Mouse (Mus musculus): Measurements from ENCODE around the gene Mpped2.

The Mpped2 gene

GRCm38 (mm10) chr2:106746211-106746610, 53.1 kb downstream of the Mpped2 start:
- DNase-seq (ENCODE audit: low spot score in 2 of 2), result peak in 1 of 2 experiments; percentile 39

DNA sequence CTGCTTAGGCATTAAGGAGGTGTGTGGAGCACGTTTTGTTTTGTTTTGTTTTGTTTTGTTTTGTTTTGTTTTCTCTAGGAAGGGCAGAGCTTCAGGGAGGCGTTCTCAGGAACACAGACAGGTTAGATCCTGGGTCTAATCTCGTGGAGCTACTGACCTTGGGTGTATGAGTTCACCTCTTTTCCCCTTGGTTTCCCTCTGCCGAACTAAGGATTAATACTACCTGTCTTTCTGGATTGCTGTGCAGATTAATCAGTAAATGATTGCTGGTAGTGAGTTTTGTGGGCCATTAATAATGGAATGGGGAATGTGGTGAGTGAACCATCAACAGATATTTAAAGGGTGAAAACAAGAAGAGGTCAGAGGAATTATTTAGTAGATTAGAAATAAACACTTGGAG, 53.8 kb downstream of the Mpped2 start:
- no peak for DNase-seq (ENCODE audit: low spot score in 2 of 2)

DNA sequence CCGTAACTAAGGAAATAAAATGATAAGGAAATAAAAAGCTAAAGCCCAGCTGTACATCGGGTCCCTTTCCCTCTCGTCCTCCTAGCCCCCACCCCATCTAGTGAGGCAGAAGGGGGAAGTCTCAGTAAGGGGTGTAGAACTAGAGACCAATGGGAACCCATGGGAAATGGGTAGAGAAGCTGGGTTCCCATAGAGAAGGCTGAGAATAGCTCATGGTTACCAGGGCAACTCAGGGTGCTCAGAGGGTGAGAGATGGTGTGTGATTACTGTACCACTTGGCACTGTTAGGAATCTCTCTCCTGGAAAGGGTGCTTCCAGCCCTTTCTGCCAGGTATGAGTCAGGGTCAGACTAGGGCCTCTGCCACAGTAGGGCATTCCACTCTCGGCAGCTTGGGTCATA, 54.3 kb downstream of the Mpped2 start:
- peak; percentile 16 to 23 for DNase-seq (ENCODE audit: low spot score in 2 of 2)

- no peak for DNase-seq (ENCODE audit: low spot score in 2 of 2)
These were observed 57.8 kb downstream of the Mpped2 start for GRCm38 (mm10) chr2:106750878-106751277.

DNA sequence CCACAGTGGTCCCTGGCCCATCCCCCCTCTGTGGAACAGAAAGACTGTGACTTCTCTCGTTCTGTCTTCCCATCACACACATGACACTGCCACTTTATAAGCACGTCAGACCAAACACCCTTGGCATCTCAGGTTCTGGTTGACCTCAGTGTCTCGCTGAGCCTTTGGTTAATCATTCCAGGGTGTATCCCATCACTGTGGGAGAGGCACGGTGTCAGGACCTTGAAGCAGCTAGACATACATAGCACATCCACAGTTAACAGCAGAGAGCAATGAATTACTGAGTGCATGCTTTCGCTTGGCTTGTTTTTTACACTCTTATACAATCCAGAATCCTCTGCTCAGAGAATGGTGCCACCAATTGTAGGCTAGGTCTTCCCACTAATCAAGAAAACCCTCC, 60.6 kb downstream of the Mpped2 start:
- no peak for DNase-seq (ENCODE audit: low spot score in 2 of 2)

DNA sequence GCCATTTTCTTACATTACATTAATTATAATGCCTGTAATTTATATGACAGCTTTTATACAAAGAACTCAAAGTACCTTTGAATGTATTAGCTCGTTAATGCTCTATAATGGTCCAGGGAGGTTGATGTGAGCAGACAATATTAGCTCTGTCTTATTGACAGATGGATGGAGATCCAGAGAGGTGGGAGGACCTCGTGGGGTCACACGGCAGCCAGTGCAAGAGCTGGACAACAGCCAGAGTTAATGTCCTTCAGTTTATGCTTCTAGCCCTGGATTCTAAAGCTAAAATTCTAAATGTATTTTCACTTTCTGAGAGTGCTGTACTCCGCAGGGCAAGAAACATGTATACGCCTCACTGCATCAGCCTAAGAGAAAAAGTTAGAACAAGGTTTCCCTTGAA, 61.6 kb downstream of the Mpped2 start:
- DNase-seq (ENCODE audit: low spot score in 2 of 2), result no peak

GRCm38 (mm10) chr2:106756354-106757103, 63.5 kb downstream of the Mpped2 start:
- no peak for DNase-seq (ENCODE audit: low spot score in 2 of 2)

DNA sequence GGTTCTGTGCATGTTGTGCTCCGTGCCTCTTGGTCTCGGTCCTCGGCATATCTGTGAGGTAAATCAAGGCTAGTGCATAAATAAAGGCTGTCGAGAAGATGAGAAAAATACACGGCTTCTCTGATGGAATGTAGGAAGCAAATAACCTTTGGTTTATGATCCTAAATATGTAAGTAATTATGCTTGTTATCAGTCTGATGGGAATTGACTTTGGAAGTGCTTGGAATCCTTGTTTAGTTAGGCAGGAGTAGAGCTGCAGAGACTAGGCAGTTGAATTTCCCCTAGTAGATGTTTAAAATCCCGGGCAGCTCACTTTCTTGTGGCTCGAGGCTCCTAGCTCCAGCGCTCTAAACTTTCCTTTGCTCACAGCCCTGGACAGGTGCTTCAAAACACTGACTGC, 69.9 kb downstream of the Mpped2 start:
- DNase-seq (ENCODE audit: low spot score in 2 of 2), result no peak

- DNase-seq (ENCODE audit: low spot score in 2 of 2), result no peak
These were observed 76.2 kb downstream of the Mpped2 start for GRCm38 (mm10) chr2:106769236-106769635.

- DNase-seq (ENCODE audit: low spot score in 2 of 2), result no peak
These were observed 79.6 kb downstream of the Mpped2 start for GRCm38 (mm10) chr2:106772643-106773042.

GRCm38 (mm10) chr2:106774251-106775196, 81.5 kb downstream of the Mpped2 start:
- no peak for DNase-seq (ENCODE audit: low spot score in 2 of 2)

DNA sequence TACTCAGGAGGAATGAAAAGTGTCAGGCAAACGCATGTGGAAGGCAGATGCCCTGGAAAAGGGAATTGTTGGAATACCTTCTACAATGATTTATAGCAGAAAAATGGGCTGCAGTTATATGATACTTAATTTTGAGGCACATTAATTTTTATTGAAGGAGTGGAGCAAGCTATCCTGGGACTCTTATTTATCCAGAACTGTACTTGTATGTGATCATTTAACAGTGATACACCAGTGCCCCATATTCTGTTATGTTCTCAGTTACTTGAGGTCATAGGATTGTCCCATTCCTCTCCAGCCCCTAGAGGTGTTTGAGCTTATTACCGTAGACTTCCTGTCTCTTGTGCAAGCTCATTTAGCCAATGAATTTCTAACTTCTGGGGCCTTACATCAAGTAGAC, 82.9 kb downstream of the Mpped2 start:
- DNase-seq (ENCODE audit: low spot score in 2 of 2), result no peak

DNA sequence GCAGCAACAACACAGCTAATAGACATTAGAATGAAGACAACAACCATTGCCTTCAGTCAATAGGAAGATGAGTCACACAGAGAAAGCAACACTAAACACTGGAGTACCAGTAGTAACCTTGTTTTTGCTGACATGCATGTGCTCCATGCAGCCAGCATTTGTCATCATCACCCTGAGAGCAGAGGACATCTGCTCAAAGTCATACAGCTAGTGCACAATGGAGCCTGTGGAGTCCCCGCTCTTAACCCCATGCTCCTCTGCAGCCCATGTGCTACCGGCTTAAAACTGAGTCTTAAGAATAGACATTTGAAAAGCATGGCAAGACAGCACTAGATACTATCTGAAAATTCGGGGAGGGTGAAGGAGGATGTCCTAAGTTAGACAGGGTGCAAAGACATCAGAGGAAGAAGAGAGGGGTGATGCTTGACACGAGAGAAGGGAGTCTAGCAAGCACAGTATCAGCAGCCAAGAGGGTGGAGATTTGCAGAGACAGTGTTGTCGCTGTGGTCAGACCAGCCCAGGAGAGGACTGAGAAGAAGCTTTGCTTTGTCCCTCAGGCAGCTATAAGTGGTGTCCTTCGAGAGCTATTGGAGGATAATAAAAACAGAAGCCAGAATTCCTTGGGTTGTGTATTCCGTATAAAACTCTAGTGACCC, 85.9 kb downstream of the Mpped2 start:
- DNase-seq (ENCODE audit: low spot score in 2 of 2), result no peak

- no peak for DNase-seq (ENCODE audit: low spot score in 2 of 2)
These were observed 88.4 kb downstream of the Mpped2 start for GRCm38 (mm10) chr2:106781181-106782179.

DNA sequence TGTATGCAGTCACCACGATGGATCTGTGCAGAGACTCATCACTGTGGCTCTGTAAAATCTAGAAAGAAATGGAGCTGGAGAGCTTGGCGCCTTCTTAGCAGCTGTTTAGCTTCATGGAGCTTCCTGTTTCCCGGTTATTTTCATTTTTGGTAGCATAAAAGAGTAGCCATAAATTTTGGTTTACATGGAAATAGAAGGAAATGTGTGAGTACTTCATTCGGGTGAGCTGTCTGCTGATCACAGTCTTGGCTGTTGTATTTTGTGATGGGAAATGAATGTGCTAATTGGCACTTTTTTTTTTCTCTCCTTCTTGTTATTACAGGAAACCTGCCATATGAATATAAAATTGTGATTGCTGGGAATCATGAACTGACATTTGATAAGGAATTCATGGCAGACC, 90.2 kb downstream of the Mpped2 start:
- no peak for DNase-seq (ENCODE audit: low spot score in 2 of 2)

DNA sequence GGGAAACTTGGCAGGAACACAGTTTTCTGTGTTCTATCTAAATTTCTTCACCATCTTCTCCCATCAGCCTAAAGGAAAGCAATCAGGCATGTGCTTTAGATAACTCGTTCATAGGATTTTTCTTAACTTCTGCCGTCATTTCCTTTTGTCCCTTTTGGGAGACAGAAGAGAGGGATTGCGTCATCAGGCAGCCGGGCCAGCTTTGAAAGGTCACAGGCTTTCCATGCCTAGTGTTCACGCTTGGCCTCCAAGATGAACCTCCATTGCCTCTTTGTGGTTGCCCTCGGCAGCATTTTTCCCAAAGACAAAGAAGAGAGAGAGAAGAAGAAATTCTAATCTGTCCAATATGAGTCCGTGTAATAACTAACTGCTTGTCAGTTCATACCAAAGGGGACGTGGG, 95.0 kb downstream of the Mpped2 start:
- DNase-seq (ENCODE audit: low spot score in 2 of 2), result no peak

GRCm38 (mm10) chr2:106788573-106788972, 95.5 kb downstream of the Mpped2 start:
- DNase-seq (ENCODE audit: low spot score in 2 of 2), result no peak

- no peak for DNase-seq (ENCODE audit: low spot score in 2 of 2)
These were observed 96.7 kb downstream of the Mpped2 start for GRCm38 (mm10) chr2:106789694-106790328.

DNA sequence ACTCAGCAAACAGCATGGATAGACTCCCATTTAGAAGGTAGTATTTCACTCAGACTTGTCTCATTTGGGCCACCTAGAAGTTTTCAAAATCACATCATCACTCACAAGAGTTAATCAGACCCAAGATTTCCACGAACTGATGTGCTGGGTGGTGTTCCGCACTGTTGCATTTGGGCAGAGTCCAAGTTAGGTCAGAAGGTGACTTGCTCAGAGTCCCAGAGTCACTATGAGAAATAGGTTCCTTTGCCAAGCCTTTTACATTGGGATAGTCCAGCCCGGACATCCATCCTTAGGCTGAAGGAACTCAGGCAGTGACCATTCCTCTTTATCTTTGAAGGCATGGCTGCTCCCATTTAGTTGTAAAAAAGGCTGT, 97.2 kb downstream of the Mpped2 start:
- no peak for DNase-seq (ENCODE audit: low spot score in 2 of 2)

GRCm38 (mm10) chr2:106796246-106796645, 103.2 kb downstream of the Mpped2 start:
- no peak for DNase-seq (ENCODE audit: low spot score in 2 of 2)

- DNase-seq (ENCODE audit: low spot score in 2 of 2), result no peak
These were observed 104.8 kb downstream of the Mpped2 start for GRCm38 (mm10) chr2:106797855-106798254.

Data from left cerebral cortex, adult 9 months (tissue).